Mouse (Mus musculus): ENCODE measurements around the gene Elavl1.

- TF ChIP-seq CTCF (IDR thresholded peaks at IDR 0.05; ENCODE audit: extremely low read depth, insufficient read depth, insufficient read length, insufficient replicate concordance) (no peak), POLR2A (IDR thresholded peaks at IDR 0.05; ENCODE audit: low read depth, low read length) (no peak)
Observed at GRCm38 (mm10) chr8:4348275-4348674, 23.1 kb upstream of the Elavl1 start.

All from spleen, adult 2 months (tissue).